Mouse (Mus musculus): Measurements from ENCODE around the gene Scn9a. TPM values are rescaled to one million over a fixed set of nuclear protein-coding genes. Genes with fewer than 3 reads are reported as not detected.

Scn9a gene
- 1.2 and 2.7 TPM in 2 replicates for polyA plus RNA-seq (2016; fragmentation: Nextera tagmentation; extraction: Ambion mirVana)

- Histone ChIP-seq H3K27me3 (replicated peaks; ENCODE audit: low read depth, poor library complexity, severe bottlenecking) (peaks cover 24% of the 10 kb centered on the region), H3K27ac (replicated peaks) (peak within 1 kb of the TSS; percentile 59), H3K4me1 (peaks cover 8% of the 10 kb centered on the region), H3K4me3 (peak within 1 kb of the TSS; percentile 59), H3K9me3 (no peaks in the 10 kb centered on the region), H3K36me3 (replicated peaks) (no peaks in the 10 kb centered on the region)
- 2% methylated on average over 29 of the region's 29 CpGs for WGBS
- DNase-seq (ENCODE audit: low spot score), result peak; percentile 65
These were observed at the start of gene Scn9a for GRCm38 (mm10) chr2:66634580-66635359. Gene Scn9a, minus strand, starts transcription at chr2:66634962.

DNA sequence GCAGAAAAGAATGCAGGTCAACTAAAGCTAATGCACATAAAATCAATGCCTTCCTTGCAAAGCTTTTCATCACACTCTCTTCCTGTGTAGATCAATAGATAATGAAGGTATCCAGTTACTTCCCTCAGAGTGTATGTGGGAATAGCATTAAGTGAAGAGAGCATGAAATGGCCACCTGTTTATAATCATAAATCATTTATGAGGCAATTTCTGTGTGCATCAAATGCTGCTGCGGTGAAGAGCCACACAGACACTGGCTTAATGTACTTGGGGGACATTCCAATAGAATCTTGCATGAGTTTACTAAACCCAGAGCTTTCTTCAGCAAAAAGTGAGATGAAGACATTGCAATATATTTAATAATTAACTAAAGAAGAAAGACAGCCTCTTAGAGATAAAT lies 27.2 kb upstream of the Scn9a start:
- no peak overlapping the region for H3K4me3 ChIP-seq
- H3K9me3 ChIP-seq, result no peaks in the 10 kb centered on the region
- no peak overlapping the region for H3K27ac ChIP-seq (replicated peaks)
- no peaks in the 10 kb centered on the region for H3K27me3 ChIP-seq (replicated peaks; ENCODE audit: low read depth, poor library complexity, severe bottlenecking)
- 74% methylated on average over 1 of the region's 1 CpGs for WGBS
- no peaks in the 10 kb centered on the region for H3K4me1 ChIP-seq
- no peak for DNase-seq (ENCODE audit: low spot score)
- H3K36me3 ChIP-seq (replicated peaks), result no peaks in the 10 kb centered on the region

DNA sequence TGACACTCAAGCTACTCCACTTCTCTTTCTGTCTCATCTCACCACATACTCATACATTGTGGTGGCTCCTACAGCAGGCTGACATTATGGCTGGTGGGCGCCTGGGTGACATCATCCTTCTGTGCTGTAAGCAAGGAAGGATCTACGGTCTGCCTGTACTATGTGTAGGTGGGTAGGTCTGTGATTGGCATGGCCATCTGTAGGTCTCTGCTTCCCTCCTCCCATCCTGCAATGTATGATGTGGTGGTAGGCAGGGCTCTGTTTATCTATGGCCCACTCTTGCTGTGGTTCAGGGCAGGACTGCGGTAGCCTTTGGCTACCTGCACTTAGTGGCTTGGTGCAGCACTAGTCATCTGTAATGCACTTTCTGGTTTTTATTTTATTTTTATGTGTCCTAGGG lies 21.7 kb upstream of the Scn9a start:
- H3K4me3 ChIP-seq, result no peak overlapping the region
- no peaks in the 10 kb centered on the region for H3K4me1 ChIP-seq
- H3K36me3 ChIP-seq (replicated peaks), result no peaks in the 10 kb centered on the region
- 91% methylated on average over 3 of the region's 3 CpGs for WGBS
- no peak for DNase-seq (ENCODE audit: low spot score)
- H3K27ac ChIP-seq (replicated peaks), result no peak overlapping the region
- no peaks in the 10 kb centered on the region for H3K27me3 ChIP-seq (replicated peaks; ENCODE audit: low read depth, poor library complexity, severe bottlenecking)
- H3K9me3 ChIP-seq, result no peaks in the 10 kb centered on the region

DNA sequence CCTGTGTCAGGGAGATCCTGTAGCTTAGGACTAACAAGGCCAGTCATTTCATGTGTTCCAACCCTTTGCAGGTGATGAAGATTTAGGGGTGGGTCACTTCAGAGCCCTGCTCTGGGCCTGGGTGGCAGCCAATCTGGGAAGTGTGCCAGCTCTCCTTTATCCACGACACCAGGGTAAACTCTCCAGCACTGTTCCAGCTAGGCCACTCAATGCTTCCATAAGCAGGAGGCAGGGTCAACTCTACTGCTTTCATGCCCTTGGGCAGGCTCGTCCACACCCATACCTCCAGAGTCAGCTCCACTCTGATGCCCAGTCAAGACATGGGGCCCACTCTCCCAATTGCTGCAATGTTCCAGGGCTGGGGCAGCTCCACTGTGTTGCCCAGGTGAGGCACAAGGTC lies 20.7 kb upstream of the Scn9a start:
- Histone ChIP-seq H3K36me3 (replicated peaks) (no peaks in the 10 kb centered on the region), H3K4me1 (no peaks in the 10 kb centered on the region), H3K4me3 (no peak overlapping the region), H3K9me3 (no peaks in the 10 kb centered on the region), H3K27ac (replicated peaks) (no peak overlapping the region), H3K27me3 (replicated peaks; ENCODE audit: low read depth, poor library complexity, severe bottlenecking) (no peaks in the 10 kb centered on the region)
- DNase-seq (ENCODE audit: low spot score), result no peak
- WGBS, result 90% methylated on average over 2 of the region's 2 CpGs

DNA sequence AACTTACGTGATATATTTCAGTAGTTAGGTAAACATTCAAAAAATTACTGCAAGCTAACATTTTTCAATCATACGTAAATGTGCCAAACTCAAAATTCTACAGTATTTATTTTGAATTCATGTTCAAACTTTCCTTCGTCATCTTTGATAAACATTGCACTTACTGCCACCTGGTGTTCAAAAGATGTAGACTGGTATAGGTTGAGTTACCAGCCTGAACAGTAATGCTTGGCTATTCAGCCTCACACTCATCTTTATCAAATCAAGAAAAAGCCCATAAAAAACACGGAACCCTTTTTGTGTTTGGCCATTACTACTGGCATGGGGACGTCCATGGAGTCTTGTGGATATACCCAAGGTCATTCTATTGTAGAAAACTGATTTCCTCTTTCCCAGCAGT lies 9.6 kb upstream of the Scn9a start:
- no peaks in the 10 kb centered on the region for H3K4me1 ChIP-seq
- H3K9me3 ChIP-seq, result no peaks in the 10 kb centered on the region
- H3K4me3 ChIP-seq, result no peak overlapping the region
- H3K27me3 ChIP-seq (replicated peaks; ENCODE audit: low read depth, poor library complexity, severe bottlenecking), result no peaks in the 10 kb centered on the region
- H3K27ac ChIP-seq (replicated peaks), result no peak overlapping the region
- no peaks in the 10 kb centered on the region for H3K36me3 ChIP-seq (replicated peaks)
- WGBS, result 38% methylated on average over 5 of the region's 5 CpGs
- no peak for DNase-seq (ENCODE audit: low spot score)

DNA sequence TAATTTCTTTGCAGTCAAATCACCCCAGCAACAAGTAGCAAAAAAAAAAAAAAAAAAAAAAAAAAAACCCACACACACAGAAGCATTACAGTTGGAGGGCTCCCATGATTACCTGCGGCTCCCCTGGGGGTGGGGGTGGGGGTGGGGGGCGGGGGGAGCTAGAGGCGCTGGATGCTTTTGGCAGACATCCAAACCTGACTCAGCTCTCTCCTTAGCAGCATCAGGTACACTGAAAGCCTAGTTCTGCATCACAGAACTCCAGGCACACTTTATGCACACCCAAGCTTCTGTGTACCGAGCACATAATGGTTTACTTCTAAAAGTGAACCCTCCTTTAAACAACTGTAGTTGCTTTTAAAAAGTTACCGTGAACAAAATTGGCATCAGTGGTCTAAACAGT lies 2.0 kb downstream of the Scn9a start:
- no peak overlapping the region for H3K27ac ChIP-seq (replicated peaks)
- peaks cover 8% of the 10 kb centered on the region for H3K4me1 ChIP-seq
- peaks cover 24% of the 10 kb centered on the region for H3K27me3 ChIP-seq (replicated peaks; ENCODE audit: low read depth, poor library complexity, severe bottlenecking)
- DNase-seq (ENCODE audit: low spot score), result no peak
- WGBS, result 31% methylated on average over 5 of the region's 5 CpGs
- H3K9me3 ChIP-seq, result no peaks in the 10 kb centered on the region
- H3K36me3 ChIP-seq (replicated peaks), result no peaks in the 10 kb centered on the region
- H3K4me3 ChIP-seq, result no peak overlapping the region

GRCm38 (mm10) chr2:66611091-66611490 lies 23.7 kb downstream of the Scn9a start:
- DNase-seq (ENCODE audit: low spot score), result no peak
- no peak overlapping the region for H3K4me3 ChIP-seq

GRCm38 (mm10) chr2:66597313-66597712 lies 37.4 kb downstream of the Scn9a start:
- no peak for DNase-seq (ENCODE audit: low spot score)

More at GRCm38 (mm10) chr2:66611091-66611490, 23.7 kb downstream of the Scn9a start:
- no peaks in the 10 kb centered on the region for H3K9me3 ChIP-seq
- no peaks in the 10 kb centered on the region for H3K36me3 ChIP-seq (replicated peaks)
- H3K4me1 ChIP-seq, result no peaks in the 10 kb centered on the region
- WGBS, result 83% methylated on average over 7 of the region's 7 CpGs
- no peak overlapping the region for H3K27ac ChIP-seq (replicated peaks)
- H3K27me3 ChIP-seq (replicated peaks; ENCODE audit: low read depth, poor library complexity, severe bottlenecking), result no peaks in the 10 kb centered on the region

DNA sequence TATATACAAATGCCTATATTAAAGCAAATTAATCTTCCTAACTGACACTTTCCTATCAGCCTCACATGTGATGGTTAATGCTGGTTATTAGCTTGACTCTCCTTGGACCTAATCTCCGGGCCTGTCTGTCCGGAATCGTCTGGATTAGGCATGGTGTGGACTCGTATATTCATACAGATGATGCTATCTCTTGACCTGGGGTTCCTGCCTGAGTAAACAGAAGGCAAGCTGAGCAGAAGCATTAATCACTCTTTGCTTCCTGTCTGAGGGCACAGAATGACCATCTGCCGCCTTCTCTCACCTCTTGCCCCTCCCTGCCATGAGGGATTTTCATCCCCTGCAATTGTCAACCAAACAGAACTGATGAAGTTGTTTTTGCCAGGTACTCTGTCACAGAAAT lies 38.6 kb downstream of the Scn9a start:
- H3K4me3 ChIP-seq, result no peak overlapping the region
- WGBS, result 79% methylated on average over 5 of the region's 5 CpGs
- no peaks in the 10 kb centered on the region for H3K4me1 ChIP-seq
- no peak for DNase-seq (ENCODE audit: low spot score)
- no peaks in the 10 kb centered on the region for H3K27me3 ChIP-seq (replicated peaks; ENCODE audit: low read depth, poor library complexity, severe bottlenecking)
- no peaks in the 10 kb centered on the region for H3K36me3 ChIP-seq (replicated peaks)
- H3K9me3 ChIP-seq, result no peaks in the 10 kb centered on the region
- no peak overlapping the region for H3K27ac ChIP-seq (replicated peaks)

More at GRCm38 (mm10) chr2:66597313-66597712, 37.4 kb downstream of the Scn9a start:
- no peaks in the 10 kb centered on the region for H3K36me3 ChIP-seq (replicated peaks)
- no peak overlapping the region for H3K27ac ChIP-seq (replicated peaks)
- H3K27me3 ChIP-seq (replicated peaks; ENCODE audit: low read depth, poor library complexity, severe bottlenecking), result no peaks in the 10 kb centered on the region
- no peak overlapping the region for H3K4me3 ChIP-seq
- H3K4me1 ChIP-seq, result no peaks in the 10 kb centered on the region
- 86% methylated on average over 6 of the region's 6 CpGs for WGBS
- no peaks in the 10 kb centered on the region for H3K9me3 ChIP-seq

- 89% methylated on average over 3 of the region's 3 CpGs for WGBS
- Histone ChIP-seq H3K36me3 (replicated peaks) (no peaks in the 10 kb centered on the region), H3K27me3 (replicated peaks; ENCODE audit: low read depth, poor library complexity, severe bottlenecking) (no peaks in the 10 kb centered on the region), H3K27ac (replicated peaks) (no peak overlapping the region), H3K4me3 (no peak overlapping the region), H3K9me3 (no peaks in the 10 kb centered on the region), H3K4me1 (no peaks in the 10 kb centered on the region)
- no peak for DNase-seq (ENCODE audit: low spot score)
These were observed 44.6 kb downstream of the Scn9a start for GRCm38 (mm10) chr2:66590151-66590550.

DNA sequence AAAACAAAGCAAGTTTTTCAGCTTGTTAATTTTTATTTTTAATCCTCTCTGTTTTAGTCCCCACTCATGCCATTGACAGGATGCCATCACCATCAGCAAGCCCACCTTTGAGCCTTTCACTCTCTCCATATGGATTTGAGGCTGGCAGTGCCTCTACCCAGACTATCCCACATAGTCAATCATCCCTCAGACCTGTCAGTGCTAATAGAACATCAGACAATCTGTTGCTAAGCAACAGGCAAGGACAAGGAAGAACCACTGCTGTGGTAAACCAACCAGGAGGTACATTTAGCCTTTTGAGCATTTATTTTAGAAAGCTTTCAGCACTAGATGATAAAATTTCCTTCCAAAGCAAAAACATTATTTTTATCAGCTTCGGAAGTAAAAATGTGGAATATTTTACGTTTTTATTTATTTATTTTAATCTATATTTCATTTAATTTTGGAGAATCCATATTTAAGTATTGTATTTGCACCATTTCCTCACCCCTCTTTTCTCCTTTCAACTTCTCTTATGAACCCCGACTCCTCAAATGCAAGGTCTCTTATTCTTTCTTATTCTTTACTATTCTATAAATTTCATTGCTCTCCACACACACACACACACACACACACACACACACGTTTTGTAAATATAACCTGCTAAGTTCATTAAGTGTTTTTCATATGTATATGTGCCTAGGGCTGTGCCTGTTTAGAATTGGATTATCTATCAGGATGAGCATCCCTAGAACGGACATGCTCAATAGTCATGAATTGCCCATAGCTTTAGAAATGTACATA lies 54.5 kb downstream of the Scn9a start:
- 79% methylated on average over 5 of the region's 5 CpGs for WGBS
- Histone ChIP-seq H3K36me3 (replicated peaks) (no peaks in the 10 kb centered on the region), H3K27ac (replicated peaks) (no peak overlapping the region), H3K27me3 (replicated peaks; ENCODE audit: low read depth, poor library complexity, severe bottlenecking) (no peaks in the 10 kb centered on the region), H3K4me1 (no peaks in the 10 kb centered on the region), H3K9me3 (no peaks in the 10 kb centered on the region), H3K4me3 (no peak overlapping the region)
- DNase-seq (ENCODE audit: low spot score), result no peak

DNA sequence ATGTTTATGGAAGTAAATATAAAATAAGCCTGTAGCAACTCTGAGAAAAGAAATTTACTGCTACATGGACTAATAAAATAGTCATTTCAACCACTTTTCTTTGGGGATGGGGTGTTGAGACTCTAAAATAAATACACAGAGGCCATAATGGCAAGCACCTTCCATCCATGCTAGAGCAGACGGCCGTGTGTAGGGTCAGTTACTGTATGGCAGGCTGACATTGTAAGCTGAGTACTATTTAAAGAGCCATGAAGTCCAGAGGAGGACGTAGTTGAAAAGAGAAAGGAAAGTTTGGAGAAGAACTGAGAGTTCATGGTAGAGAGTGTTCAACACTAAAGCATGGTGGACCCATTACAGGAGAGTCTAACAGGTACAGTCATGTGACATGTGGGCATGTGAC lies 86.5 kb downstream of the Scn9a start:
- H3K27me3 ChIP-seq (replicated peaks; ENCODE audit: low read depth, poor library complexity, severe bottlenecking), result no peaks in the 10 kb centered on the region
- no peak overlapping the region for H3K4me3 ChIP-seq
- H3K36me3 ChIP-seq (replicated peaks), result no peaks in the 10 kb centered on the region
- 84% methylated on average over 3 of the region's 3 CpGs for WGBS
- no peak for DNase-seq (ENCODE audit: low spot score)
- H3K9me3 ChIP-seq, result no peaks in the 10 kb centered on the region
- H3K27ac ChIP-seq (replicated peaks), result no peak overlapping the region
- no peaks in the 10 kb centered on the region for H3K4me1 ChIP-seq

DNA sequence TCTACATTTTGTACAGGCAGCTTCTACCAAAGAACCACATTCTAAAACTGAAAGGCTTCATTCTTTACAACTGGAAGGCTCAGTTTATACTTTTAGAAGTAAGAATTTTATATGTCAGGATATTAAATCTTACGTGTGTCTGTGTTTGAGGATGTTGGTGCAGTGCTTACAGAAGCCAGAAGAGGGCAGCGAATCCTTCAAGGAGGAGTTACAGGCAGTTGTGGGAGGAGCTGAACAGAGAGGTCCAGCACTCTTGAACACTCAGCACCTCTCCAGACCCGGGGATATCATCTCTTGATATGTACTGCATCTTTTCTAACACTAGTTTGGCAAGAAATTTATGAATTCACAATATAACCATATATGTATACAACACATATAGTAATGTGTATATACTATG lies 114.8 kb downstream of the Scn9a start:
- Histone ChIP-seq H3K4me1 (no peaks in the 10 kb centered on the region), H3K27me3 (replicated peaks; ENCODE audit: low read depth, poor library complexity, severe bottlenecking) (no peaks in the 10 kb centered on the region), H3K4me3 (no peak overlapping the region), H3K9me3 (no peaks in the 10 kb centered on the region), H3K27ac (replicated peaks) (no peak overlapping the region), H3K36me3 (replicated peaks) (no peaks in the 10 kb centered on the region)
- DNase-seq (ENCODE audit: low spot score), result peak; percentile 12
- WGBS, result 62% methylated on average over 3 of the region's 3 CpGs

All from embryonic facial prominence, embryonic 10.5 days (tissue).